Mouse (Mus musculus) stomach, postnatal 0 days (tissue): ENCODE measurements around the gene Gm6710. TPM values are rescaled to one million over a fixed set of nuclear protein-coding genes. Genes with fewer than 3 reads are reported as not detected.
"Not testable (repeated sequence)": the region's sequence is repeated elsewhere in the genome, so short reads cannot be mapped to it uniquely, and the experiment has no call there.

ENCODE experiments used
- ATAC-seq: fragments of 200-750 bp; cut with Nextera tagmentation; 2 replicates; pipeline ENCODE4 v1.8.0; 2017; ENCODE audit not compliant: low FRiP score, low TSS enrichment
- DNase-seq: peaks from one replicate; pipeline ENCODE4 v3.0.0-alpha.2; 2016; ENCODE audit warnings: low spot score
- H3K27ac ChIP-seq: fragments of 300-500 bp; sonication (generic); replicated peaks from 2 replicates; pipeline ENCODE4 v1.5.1; 2014; ENCODE audit warnings: mild to moderate bottlenecking, control low read depth
- H3K27me3 ChIP-seq: fragments of 300-500 bp; sonication (generic); 2 replicates; pipeline ENCODE4 v1.6.1; 2014; ENCODE audit warnings: low read length; ENCODE audit not compliant: control insufficient read depth, insufficient read depth
- H3K36me3 ChIP-seq: fragments of 300-500 bp; sonication (generic); 2 replicates; pipeline ENCODE4 v1.6.1; 2014; ENCODE audit warnings: low read length, mixed read lengths; ENCODE audit not compliant: control insufficient read depth, insufficient read depth
- H3K4me1 ChIP-seq: fragments of 300-500 bp; sonication (generic); replicated peaks from 2 replicates; pipeline ENCODE4 v1.6.1; 2014; ENCODE audit warnings: antibody characterized with exemption; ENCODE audit not compliant: control insufficient read depth, insufficient read depth
- H3K4me2 ChIP-seq: fragments of 300-500 bp; sonication (generic); replicated peaks from 2 replicates; pipeline ENCODE4 v1.6.1; 2014; ENCODE audit warnings: low read depth, mild to moderate bottlenecking, control low read depth, moderate library complexity
- H3K4me3 ChIP-seq: fragments of 300-500 bp; sonication (generic); 2 replicates; pipeline ENCODE4 v1.5.1; 2014; ENCODE audit warnings: low read depth, low read length, control low read depth
- H3K9ac ChIP-seq: fragments of 300-500 bp; sonication (generic); 2 replicates; pipeline ENCODE4 v1.6.1; 2014; ENCODE audit warnings: mild to moderate bottlenecking, low read length, control low read depth, mixed read lengths
- H3K9me3 ChIP-seq: fragments of 300-500 bp; sonication (generic); 2 replicates; pipeline ENCODE4 v1.6.1; 2016; ENCODE audit warnings: low read length; ENCODE audit not compliant: control insufficient read depth
- WGBS: fragments of 180-500 bp; shearing (Covaris S2); extraction: QIAGEN DNeasy Blood & Tissue Kit; methylation state at CpG from one replicate; pipeline ENCODE4 v1.1.7; 2014; 5-methylcytosine and 5-hydroxymethylcytosine counted together
- polyA plus RNA-seq: library from polyadenylated mRNA; unstranded; fragments of >200 nt; fragmentation: Nextera tagmentation; extraction: Ambion mirVana; gene quantifications from 2 replicates; pipeline ENCODE4 v1.2.1, GENCODE M21; 2015

Gene Gm6710
- 14.6 and 16.2 TPM in 2 replicates for polyA plus RNA-seq

GRCm38 (mm10) chr2:175869024-175869423 lies at the start of gene Gm6710:
Gm6710 (plus strand) TSS chr2:175869219.
- not testable (repeated sequence) for H3K9me3 ChIP-seq, H3K36me3 ChIP-seq, H3K4me2 ChIP-seq, H3K4me1 ChIP-seq, H3K4me3 ChIP-seq, H3K27ac ChIP-seq, DNase-seq, ATAC-seq, H3K27me3 ChIP-seq, H3K9ac ChIP-seq
- no CpG with 5 or more reads among the region's 7 CpGs for WGBS

Other genes with a start within 250 kb of the Gm6710 start
- gene Gm11007, start 225.2 kb upstream of the Gm6710 start, polyA plus RNA-seq: not detected in 2 replicates
- gene Zfp969, start 165.6 kb upstream of the Gm6710 start, polyA plus RNA-seq: 34.7 and 38.6 TPM in 2 replicates
- not detected in 2 replicates for gene Gm2007, start 127.7 kb upstream of the Gm6710 start, polyA plus RNA-seq
- gene Gm14288, start 68.1 kb upstream of the Gm6710 start, polyA plus RNA-seq: 1.6 and 2.0 TPM in 2 replicates
- 0.68 and 1.0 TPM in 2 replicates for gene Zfp966, start 61.9 kb downstream of the Gm6710 start, polyA plus RNA-seq
- gene Gm2026, start 96.1 kb downstream of the Gm6710 start, polyA plus RNA-seq: 9.8 TPM in 2 replicates